Mouse (Mus musculus) CH12.LX (cell line): ENCODE measurements at regions not wholly inside any gene's neighbourhood (a gene's known extent, or its start where the extent isn't known, plus 50 kb on each side); places are given as distances from the start of the nearest gene placed in this dataset.

Source experiments
- DNase-seq: peaks from one replicate; pipeline ENCODE4 v3.0.0-alpha.2; 2013; ENCODE audit errors: extremely low read depth
- H3K27ac ChIP-seq: 2 replicates; pipeline ENCODE4 v1.5.1; 2012; ENCODE audit warnings: low read depth, mild to moderate bottlenecking, control low read depth, moderate library complexity; ENCODE audit not compliant: insufficient read depth
- H3K27me3 ChIP-seq: replicated peaks from 2 replicates; pipeline ENCODE3; 2012; ENCODE audit warnings: inconsistent platforms
- H3K36me3 ChIP-seq, 2 experiments: replicated peaks in 1 of 2; 2 replicates each; pipeline versions ENCODE3 to v1.6.1; 2012; ENCODE audit warnings: inconsistent platforms in 1 of 2, low read length in 1 of 2, mild to moderate bottlenecking in 1 of 2, mixed read lengths in 1 of 2, moderate library complexity in 1 of 2; ENCODE audit not compliant: control insufficient read depth in 1 of 2, insufficient read depth in 1 of 2
- H3K4me1 ChIP-seq, 2 experiments: 2 replicates each; pipeline ENCODE4 v1.6.1; 2012; ENCODE audit warnings: inconsistent platforms in 1 of 2, moderate library complexity in 1 of 2; ENCODE audit not compliant: insufficient read depth in 2 of 2, control insufficient read depth in 1 of 2
- H3K4me2 ChIP-seq: 2 replicates; pipeline ENCODE4 v1.6.1; 2012; ENCODE audit warnings: low read depth, mild to moderate bottlenecking, control low read depth; ENCODE audit not compliant: poor library complexity, insufficient read depth, severe bottlenecking
- H3K4me3 ChIP-seq, 3 experiments: fragments of 150-350 bp in 1 of 3; sonication (generic) in 1 of 3; replicated peaks in 1 of 3; 2 replicates each; pipeline versions ENCODE3 to v1.5.1; 2011 to 2012; ENCODE audit warnings: low read depth in 2 of 3, low read length in 2 of 3, mild to moderate bottlenecking in 2 of 3, moderate library complexity in 2 of 3, control low read depth in 1 of 3, improper control_type of control experiment in 1 of 3, inconsistent platforms in 1 of 3, mixed read lengths in 1 of 3; ENCODE audit not compliant: poor library complexity in 1 of 3
- H3K79me2 ChIP-seq: replicated peaks from 2 replicates; pipeline ENCODE4 v1.6.1; 2012; ENCODE audit warnings: mild to moderate bottlenecking, moderate library complexity; ENCODE audit not compliant: control insufficient read depth, poor library complexity, insufficient read depth, severe bottlenecking; ENCODE audit errors: extremely low read depth
- H3K9ac ChIP-seq: 2 replicates; pipeline ENCODE4 v1.6.1; 2012; ENCODE audit warnings: low read depth, mild to moderate bottlenecking, control low read depth, moderate library complexity; ENCODE audit not compliant: insufficient read depth
- H3K9me3 ChIP-seq: replicated peaks from 2 replicates; pipeline ENCODE3; 2012; ENCODE audit warnings: low read length, inconsistent platforms, mixed read lengths
- BHLHE40 ChIP-seq: IDR thresholded peaks from 2 replicates; pipeline ENCODE4 v1.6.1; 2011; ENCODE audit warnings: mild to moderate bottlenecking, low read depth, low read length, improper control_type of control experiment
- CTCF ChIP-seq, 2 experiments: IDR thresholded peaks in 1 of 2; conservative IDR thresholded peaks in 1 of 2; 2 replicates each; pipeline ENCODE4 v1.5.1; 2011 to 2012; ENCODE audit warnings: low read depth in 2 of 2, low read length in 2 of 2, improper control_type of control experiment in 1 of 2, inconsistent platforms in 1 of 2, mild to moderate bottlenecking in 1 of 2, moderate library complexity in 1 of 2
- EP300 ChIP-seq: IDR thresholded peaks from 2 replicates; pipeline ENCODE4 v1.6.1; 2011; ENCODE audit warnings: low read length, improper control_type of control experiment
- ETS1 ChIP-seq: conservative IDR thresholded peaks from 2 replicates; pipeline ENCODE4 v1.6.1; 2012; ENCODE audit warnings: low read depth, mild to moderate bottlenecking, inconsistent platforms, low read length, improper control_type of control experiment, moderate library complexity
- GABPA ChIP-seq: IDR thresholded peaks from 2 replicates; pipeline ENCODE4 v1.6.1; 2012; ENCODE audit warnings: low read depth, low read length, improper control_type of control experiment, inconsistent platforms; ENCODE audit not compliant: insufficient replicate concordance
- JUND ChIP-seq: conservative IDR thresholded peaks from 2 replicates; pipeline ENCODE4 v1.6.1; 2011; ENCODE audit warnings: low read depth, low read length, improper control_type of control experiment
- KAT2A ChIP-seq: IDR thresholded peaks from 2 replicates; pipeline ENCODE4 v1.6.1; 2012; ENCODE audit warnings: low read length, improper control_type of control experiment, inconsistent platforms; ENCODE audit not compliant: insufficient replicate concordance
- MAFK ChIP-seq: IDR thresholded peaks from 2 replicates; pipeline ENCODE4 v1.6.1; 2011; ENCODE audit warnings: low read length, improper control_type of control experiment; ENCODE audit not compliant: insufficient replicate concordance
- MAX ChIP-seq: IDR thresholded peaks from 2 replicates; pipeline ENCODE4 v1.6.1; 2011; ENCODE audit warnings: low read length, improper control_type of control experiment
- NELFE ChIP-seq: IDR thresholded peaks from 2 replicates; pipeline ENCODE4 v1.6.1; 2011; ENCODE audit warnings: low read depth, low read length, improper control_type of control experiment
- POLR2A ChIP-seq: IDR thresholded peaks from 2 replicates; pipeline ENCODE4 v1.6.1; 2011; ENCODE audit warnings: low read depth, mild to moderate bottlenecking, improper control_type of control experiment, low read length
- POLR2AphosphoS2 ChIP-seq: IDR thresholded peaks from 2 replicates; pipeline ENCODE4 v1.6.1; 2011; ENCODE audit warnings: low read depth, low read length, improper control_type of control experiment
- RAD21 ChIP-seq: IDR thresholded peaks from 2 replicates; pipeline ENCODE4 v1.6.1; 2011; ENCODE audit warnings: low read depth, mild to moderate bottlenecking, low read length, improper control_type of control experiment, moderate library complexity
- SIN3A ChIP-seq: IDR thresholded peaks from 2 replicates; pipeline ENCODE4 v1.6.1; 2012; ENCODE audit warnings: low read length, improper control_type of control experiment, inconsistent platforms
- SMC3 ChIP-seq: IDR thresholded peaks from 2 replicates; pipeline ENCODE4 v1.6.1; 2011; ENCODE audit warnings: low read depth, low read length, improper control_type of control experiment
- TBP ChIP-seq: conservative IDR thresholded peaks from 2 replicates; pipeline ENCODE4 v1.6.1; 2011; ENCODE audit warnings: low read depth, low read length, improper control_type of control experiment
- TCF12 ChIP-seq: IDR thresholded peaks from 2 replicates; pipeline ENCODE4 v1.6.1; 2014; ENCODE audit warnings: low read depth, mild to moderate bottlenecking, inconsistent platforms, low read length, improper control_type of control experiment
- UBTF ChIP-seq: IDR thresholded peaks from 2 replicates; pipeline ENCODE4 v1.6.1; 2012; ENCODE audit warnings: low read depth, mild to moderate bottlenecking, inconsistent platforms, low read length, improper control_type of control experiment, moderate library complexity
- ZKSCAN1 ChIP-seq: IDR thresholded peaks from 2 replicates; pipeline ENCODE4 v1.6.1; 2012; ENCODE audit warnings: low read depth, inconsistent platforms, low read length, improper control_type of control experiment, borderline replicate concordance
- ZMIZ1 ChIP-seq: IDR thresholded peaks from 2 replicates; pipeline ENCODE4 v1.6.1; 2012; ENCODE audit warnings: low read depth, mild to moderate bottlenecking, inconsistent platforms, low read length, improper control_type of control experiment
- ZNF384 ChIP-seq: IDR thresholded peaks from 2 replicates; pipeline ENCODE4 v1.6.1; 2012; ENCODE audit warnings: low read depth, low read length, improper control_type of control experiment, inconsistent platforms
- dilution Hi-C: fragments of 300-500 bp; cut with MboI; formaldehyde crosslinking; loops from 2 replicates; pipeline ENCODE4 v1.14.3; 2020; ENCODE audit warnings: low sequenced_read_pairs; ENCODE audit not compliant: extremely low pct_unique_long_range_greater_than_20kb, extremely low pct_ligation_motif_present
- in situ Hi-C: fragments of 300-500 bp; cut with MboI; formaldehyde crosslinking; loops from 3 replicates; pipeline ENCODE4 v1.14.3; 2019; ENCODE audit warnings: low sequenced_read_pairs, low pct_ligation_motif_present, low pct_unique_long_range_greater_than_20kb, mixed read lengths

DNA sequence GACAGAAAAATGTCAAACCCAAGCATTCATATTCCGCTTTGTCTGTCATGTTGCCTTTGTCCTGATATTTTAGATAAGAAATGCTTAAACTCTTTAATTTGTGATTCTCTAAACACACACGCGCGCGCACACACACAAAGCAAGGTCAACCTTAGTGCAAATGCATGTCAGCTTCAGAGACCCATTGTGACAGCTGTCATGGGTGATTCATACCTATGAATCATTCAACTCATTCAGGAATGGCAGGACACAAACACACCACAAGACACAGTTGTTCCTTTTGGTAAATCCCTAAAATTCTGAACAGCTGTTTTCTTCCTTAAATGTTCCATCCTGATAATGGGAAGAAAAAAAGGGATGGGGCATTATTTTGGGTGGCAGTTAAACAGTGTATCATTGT is 144.1 kb upstream of the Dusp10 start:
- no peak overlapping the region for H3K9ac ChIP-seq
- H3K36me3 ChIP-seq: no peaks in the 10 kb centered on the region
- DNase-seq: no peak
- H3K4me1 ChIP-seq: peaks cover 0 to 25% of the 10 kb centered on the region in 2 experiments; a peak in 2 of 4 replicates
- H3K27ac ChIP-seq: no peak overlapping the region
- H3K4me3 ChIP-seq: no peak overlapping the region
- H3K27me3 ChIP-seq: no peaks in the 10 kb centered on the region
- dilution Hi-C loops: no loop called here
- H3K79me2 ChIP-seq: no peaks in the 10 kb centered on the region
- no peak for TF ChIP-seq UBTF
- no peak for TF ChIP-seq ETS1
- TF ChIP-seq GABPA: no peak
- TF ChIP-seq ZNF384: no peak
- TF ChIP-seq MAFK: no peak
- TF ChIP-seq, all 38 proteins: peak for 0
- Histone ChIP-seq H3K9me3 (no peaks in the 10 kb centered on the region), H3K4me2 (no peak overlapping the region)
- in situ Hi-C loops: no loop called here

GRCm38 (mm10) chr1:183895936-183896335 is 117.2 kb upstream of the Dusp10 start:
- no peak for DNase-seq
- H3K9ac ChIP-seq: no peak overlapping the region
- no peaks in the 10 kb centered on the region for H3K27me3 ChIP-seq
- H3K9me3 ChIP-seq: no peaks in the 10 kb centered on the region
- no peak overlapping the region for H3K27ac ChIP-seq
- no peaks in the 10 kb centered on the region for H3K4me1 ChIP-seq
- no peak overlapping the region for H3K4me3 ChIP-seq
- no peak overlapping the region for H3K4me2 ChIP-seq
- no peaks in the 10 kb centered on the region for H3K79me2 ChIP-seq
- dilution Hi-C loops: no loop called here
- TF ChIP-seq NELFE: no peak
- TF ChIP-seq POLR2AphosphoS2: no peak
- TF ChIP-seq POLR2A: no peak
- no peak for TF ChIP-seq BHLHE40
- no peak for TF ChIP-seq EP300
- TF ChIP-seq KAT2A: no peak
- in situ Hi-C loops: no loop called here
- H3K36me3 ChIP-seq: no peaks in the 10 kb centered on the region

DNA sequence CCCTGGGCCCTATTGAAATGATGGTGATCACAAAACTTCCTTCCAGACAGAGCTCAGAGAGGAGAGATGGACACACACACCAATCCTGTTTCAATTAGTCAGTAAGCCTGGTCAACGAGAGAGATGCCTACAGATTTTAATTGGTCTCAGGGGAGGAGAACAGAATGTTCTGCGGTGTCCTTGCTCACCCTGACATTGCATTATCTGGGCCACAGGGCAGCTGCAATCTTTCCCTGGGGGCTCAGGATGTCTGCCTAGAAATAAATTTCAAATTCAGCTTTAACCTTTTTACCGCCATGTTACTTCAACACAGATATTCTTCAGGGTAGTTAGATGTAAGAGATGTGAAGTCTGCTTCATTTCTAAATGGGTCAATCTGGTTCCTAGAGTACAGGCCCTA is 115.0 kb upstream of the Dusp10 start:
- DNase-seq: no peak
- no peak overlapping the region for H3K4me3 ChIP-seq
- in situ Hi-C loops (no loop called here), dilution Hi-C loops (no loop called here)
- H3K4me2 ChIP-seq: no peak overlapping the region
- peaks cover under 1% of the 10 kb centered on the region for H3K9me3 ChIP-seq
- H3K79me2 ChIP-seq: no peaks in the 10 kb centered on the region
- no peaks in the 10 kb centered on the region for H3K4me1 ChIP-seq
- no peak overlapping the region for H3K9ac ChIP-seq
- TF ChIP-seq GABPA (no peak), ZKSCAN1 (no peak), ZNF384 (no peak), NELFE (no peak), MAFK (no peak), TCF12 (no peak), EP300 (no peak), RAD21 (no peak), JUND (no peak), CTCF (conservative IDR thresholded peaks at IDR 0.05 in 1 of 2, IDR thresholded peaks at IDR 0.05 in 1 of 2; ENCODE audit: low read depth in 2 of 2, low read length in 2 of 2) (no peak), SMC3 (no peak), POLR2AphosphoS2 (no peak), ETS1 (no peak), MAX (no peak), ZMIZ1 (no peak), TBP (no peak), SIN3A (no peak), BHLHE40 (no peak)
- no peak overlapping the region for H3K27ac ChIP-seq
- no peaks in the 10 kb centered on the region for H3K36me3 ChIP-seq
- no peaks in the 10 kb centered on the region for H3K27me3 ChIP-seq
